Mouse (Mus musculus) 416B (cell line): Measurements from ENCODE around the gene Anln.

ENCODE experiments used
- DNase-seq: peaks from one replicate; pipeline ENCODE4 v3.0.0; 2011; ENCODE audit warnings: low read depth

Anln gene

GRCm38 (mm10) chr9:22402001-22402400 is 13.0 kb upstream of the Anln start:
- no peak for DNase-seq

DNA sequence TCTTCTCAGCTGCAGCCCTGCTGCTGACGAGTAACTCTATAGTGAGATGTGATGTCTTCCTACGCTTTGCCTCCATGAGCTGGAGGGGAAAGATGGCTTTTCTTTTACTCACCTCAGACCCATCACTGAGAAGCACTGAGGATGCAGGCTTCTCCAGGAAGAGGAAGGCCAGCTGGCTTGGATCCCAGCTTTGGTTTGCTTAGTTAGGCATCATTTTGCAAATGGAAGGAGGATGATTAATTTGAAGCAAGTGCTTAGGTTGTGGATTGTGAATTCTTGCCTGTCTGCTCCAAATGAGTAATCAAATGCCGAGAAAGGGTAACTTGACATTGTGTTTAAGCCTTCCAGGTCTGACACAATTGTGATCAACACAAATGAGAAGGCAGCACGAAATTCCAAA is 10.0 kb upstream of the Anln start:
- DNase-seq: no peak

DNA sequence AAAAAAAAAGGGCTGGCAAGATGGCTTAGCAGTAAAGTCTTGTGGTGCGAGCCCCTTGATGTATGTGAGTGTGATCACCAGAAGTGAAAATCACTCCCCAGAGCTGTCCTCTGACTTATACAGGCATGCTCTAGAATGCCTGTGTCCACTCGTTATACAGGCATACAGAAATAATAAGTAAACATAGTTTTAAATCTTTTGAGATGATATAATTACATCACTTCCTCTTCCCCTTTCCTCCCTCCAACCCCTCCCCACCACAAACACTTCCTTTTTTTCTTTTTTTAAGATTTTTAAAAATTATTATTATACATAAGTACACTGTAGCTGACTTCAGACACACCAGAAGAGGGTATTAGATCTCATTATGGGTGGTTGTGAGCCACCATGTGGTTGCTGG is 5.7 kb upstream of the Anln start:
- DNase-seq: no peak

DNA sequence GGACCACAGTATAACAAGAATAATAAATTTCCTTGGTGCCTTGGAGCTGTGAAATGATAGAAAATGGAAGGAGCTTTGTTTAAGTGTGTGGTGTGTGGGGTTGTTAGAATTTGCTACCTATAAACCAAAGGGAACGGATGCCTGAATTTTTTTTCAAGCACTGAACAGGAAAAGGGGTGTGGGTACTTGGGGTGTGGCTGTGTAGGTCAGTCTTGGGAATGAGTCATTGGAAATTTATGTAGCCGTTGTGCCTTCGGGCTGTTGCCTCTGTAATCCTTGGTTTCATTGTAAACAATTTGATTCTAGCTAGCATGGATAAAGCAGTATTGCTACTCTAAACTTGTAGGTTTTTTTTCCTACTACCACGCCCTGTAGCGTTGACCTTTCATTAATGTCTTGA is 1.4 kb upstream of the Anln start:
- peak; percentile 92 for DNase-seq

DNA sequence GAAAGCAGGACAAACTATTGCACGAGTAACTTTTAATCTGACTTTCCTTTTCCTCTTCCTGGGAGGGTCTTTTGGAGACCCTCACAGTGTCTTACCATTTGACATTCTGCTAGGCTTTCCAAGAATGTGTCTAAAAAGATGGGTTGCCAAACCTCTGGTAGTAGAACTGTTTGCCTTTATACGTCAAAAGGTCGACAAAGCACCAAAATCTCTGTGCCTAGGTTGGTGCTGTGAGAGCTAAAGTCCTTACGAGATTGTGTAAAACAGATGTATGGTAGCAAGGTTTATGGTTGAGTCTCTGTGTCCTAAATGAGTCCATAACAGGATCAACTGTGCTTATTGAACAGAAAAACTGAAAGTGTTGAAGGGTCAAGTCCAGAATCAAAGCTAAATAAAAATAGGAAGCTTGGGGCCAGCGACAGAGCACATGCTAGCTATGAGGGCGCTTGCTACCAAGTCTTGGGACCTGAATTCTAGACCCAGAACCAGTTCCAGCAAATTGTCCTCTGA is 803 bp upstream of the Anln start:
- peak; percentile 66 for DNase-seq

- DNase-seq: peak; percentile 55
Measured at GRCm38 (mm10) chr9:22388401-22388980, 497 bp downstream of the Anln start.

DNA sequence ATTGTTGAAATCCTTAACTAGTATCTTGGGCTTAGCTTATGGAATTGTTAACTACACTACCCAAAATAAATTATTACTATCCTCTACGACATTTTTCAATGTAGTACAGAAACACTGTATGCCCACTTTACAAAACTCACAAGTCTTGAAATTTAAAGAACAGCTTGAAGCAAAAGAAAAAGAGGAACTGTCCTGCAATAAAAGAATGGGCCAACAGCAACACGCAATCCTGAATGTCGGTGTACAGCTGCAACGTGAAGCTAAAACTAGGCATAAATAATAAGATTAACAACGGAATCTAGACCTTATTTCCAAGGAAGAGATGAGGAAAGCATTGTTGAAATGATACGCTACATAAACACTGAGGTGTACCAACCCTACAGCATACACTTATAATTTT is 1.1 kb downstream of the Anln start:
- peak; percentile 61 for DNase-seq

GRCm38 (mm10) chr9:22385890-22386289 is 3.1 kb downstream of the Anln start:
- no peak for DNase-seq

- no peak for DNase-seq
Measured at GRCm38 (mm10) chr9:22376086-22376485, 12.9 kb downstream of the Anln start.

DNA sequence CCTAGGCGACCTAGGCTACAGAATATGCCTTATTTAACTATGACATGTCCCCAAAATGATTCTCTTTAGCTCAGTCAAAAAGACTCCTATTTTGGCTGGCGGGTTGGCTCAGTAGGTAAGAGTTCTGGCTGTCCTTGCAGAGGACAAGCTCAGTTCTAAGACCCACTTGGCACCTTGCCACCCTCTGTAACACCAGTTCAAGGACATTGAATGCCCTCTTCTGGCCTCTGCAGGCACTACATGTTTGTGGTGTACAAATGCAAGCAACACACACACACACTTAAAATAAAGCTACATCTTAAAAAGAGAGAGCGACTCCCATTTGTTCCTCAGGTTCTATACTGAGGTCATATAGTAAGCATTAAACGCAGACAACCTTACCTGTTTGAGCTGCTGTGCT is 16.2 kb downstream of the Anln start:
- peak; percentile 62 for DNase-seq

DNA sequence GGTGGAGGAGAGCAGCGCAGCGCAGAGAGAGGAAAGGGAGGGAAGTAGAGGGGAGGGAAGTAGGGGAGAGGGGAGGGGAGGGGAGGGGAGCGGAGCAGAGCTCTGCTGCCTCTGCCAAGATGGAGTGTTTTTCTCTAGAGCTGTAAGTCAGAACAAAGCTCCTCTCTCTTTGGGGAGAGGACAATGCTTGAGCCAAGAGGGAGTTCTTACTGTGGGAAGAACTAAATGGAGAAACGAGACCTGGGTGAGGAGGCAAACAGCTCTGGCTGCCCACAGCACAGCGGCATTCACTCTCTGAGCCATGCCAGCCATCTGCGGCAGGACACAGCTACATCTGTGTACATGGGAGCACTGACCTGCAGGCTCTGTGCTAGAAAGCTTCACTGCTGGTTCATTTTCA is 21.0 kb downstream of the Anln start:
- DNase-seq: no peak

GRCm38 (mm10) chr9:22366621-22367020 is 22.4 kb downstream of the Anln start:
- DNase-seq: peak; percentile 83

GRCm38 (mm10) chr9:22366221-22366620 is 22.8 kb downstream of the Anln start:
- DNase-seq: no peak

- DNase-seq: no peak
Measured at GRCm38 (mm10) chr9:22360916-22361315, 28.1 kb downstream of the Anln start.

DNA sequence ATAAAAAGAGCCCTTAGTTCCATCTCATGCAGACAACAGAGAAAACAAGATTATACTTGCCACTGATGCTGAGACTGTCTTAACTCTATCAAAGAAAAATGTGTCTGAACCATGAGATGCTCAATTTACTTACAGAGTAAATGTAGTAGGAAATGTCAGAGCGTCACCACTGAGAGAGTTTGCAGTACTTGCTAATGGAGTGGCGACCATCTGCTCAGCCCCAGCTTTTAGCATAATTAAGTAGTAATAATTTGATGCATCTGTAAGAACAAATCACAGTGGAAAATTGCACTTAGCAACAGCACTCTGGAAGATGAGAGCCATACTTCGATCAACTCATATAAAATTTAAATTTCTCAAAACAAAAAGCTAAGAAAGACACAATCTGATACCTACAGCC is 33.1 kb downstream of the Anln start:
- DNase-seq: no peak

DNA sequence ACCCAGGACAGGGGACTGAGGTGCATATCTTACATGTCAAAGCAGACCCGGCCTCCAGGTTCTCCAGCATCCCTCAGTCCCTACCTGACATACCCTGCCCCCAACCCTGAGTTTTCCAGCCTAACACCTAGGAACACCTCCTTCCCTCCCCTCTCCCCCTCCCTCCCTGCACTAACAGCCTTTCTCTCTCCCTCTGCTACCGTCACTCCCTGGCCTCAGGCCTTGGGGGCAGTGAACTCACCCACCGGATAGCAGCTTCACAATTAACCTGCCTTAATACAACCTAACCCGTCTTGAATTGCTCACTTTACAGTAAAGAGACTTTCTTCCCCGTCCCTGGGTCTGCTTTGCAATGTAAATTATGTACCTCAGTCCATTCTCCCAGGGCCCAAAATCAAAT is 35.1 kb downstream of the Anln start:
- no peak for DNase-seq

DNA sequence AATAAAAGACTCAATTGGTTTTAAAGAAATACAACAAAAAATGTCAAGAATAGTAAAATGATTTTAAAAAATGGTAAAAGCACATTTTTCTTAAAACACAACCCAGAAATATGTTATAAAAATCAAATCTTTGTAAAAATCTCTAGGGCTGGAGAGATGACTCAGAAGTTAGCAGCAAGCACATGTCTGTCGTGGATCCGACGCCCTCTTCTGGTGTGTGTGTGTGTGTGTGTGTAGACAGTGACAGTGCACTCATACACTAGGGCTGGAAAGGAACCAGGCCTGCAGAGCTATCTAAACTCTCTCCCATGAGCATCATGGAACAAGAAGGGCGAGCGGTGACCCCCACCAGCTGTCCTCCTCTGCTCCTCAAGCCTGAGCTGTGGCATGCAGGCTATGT is 35.5 kb downstream of the Anln start:
- DNase-seq: no peak

GRCm38 (mm10) chr9:22340331-22340730 is 48.7 kb downstream of the Anln start:
- no peak for DNase-seq

DNA sequence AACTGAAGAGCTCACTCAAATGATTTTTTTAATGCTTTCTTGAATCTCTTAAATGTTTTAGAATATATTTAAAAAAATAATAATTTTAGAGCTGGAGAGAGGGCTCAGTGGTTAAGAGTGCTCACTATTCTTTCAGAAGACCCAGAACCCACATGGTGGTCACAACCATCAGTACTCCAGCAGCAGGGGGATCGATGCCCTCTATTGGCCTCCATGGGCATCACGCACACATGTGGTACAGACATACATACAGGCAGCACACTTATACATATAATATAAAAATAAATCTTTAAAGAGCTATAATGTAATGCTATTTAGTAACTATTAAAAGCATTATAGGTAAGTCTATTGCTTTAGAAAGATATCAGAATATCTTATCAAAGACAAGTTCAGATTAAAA is 51.8 kb downstream of the Anln start:
- DNase-seq: no peak

DNA sequence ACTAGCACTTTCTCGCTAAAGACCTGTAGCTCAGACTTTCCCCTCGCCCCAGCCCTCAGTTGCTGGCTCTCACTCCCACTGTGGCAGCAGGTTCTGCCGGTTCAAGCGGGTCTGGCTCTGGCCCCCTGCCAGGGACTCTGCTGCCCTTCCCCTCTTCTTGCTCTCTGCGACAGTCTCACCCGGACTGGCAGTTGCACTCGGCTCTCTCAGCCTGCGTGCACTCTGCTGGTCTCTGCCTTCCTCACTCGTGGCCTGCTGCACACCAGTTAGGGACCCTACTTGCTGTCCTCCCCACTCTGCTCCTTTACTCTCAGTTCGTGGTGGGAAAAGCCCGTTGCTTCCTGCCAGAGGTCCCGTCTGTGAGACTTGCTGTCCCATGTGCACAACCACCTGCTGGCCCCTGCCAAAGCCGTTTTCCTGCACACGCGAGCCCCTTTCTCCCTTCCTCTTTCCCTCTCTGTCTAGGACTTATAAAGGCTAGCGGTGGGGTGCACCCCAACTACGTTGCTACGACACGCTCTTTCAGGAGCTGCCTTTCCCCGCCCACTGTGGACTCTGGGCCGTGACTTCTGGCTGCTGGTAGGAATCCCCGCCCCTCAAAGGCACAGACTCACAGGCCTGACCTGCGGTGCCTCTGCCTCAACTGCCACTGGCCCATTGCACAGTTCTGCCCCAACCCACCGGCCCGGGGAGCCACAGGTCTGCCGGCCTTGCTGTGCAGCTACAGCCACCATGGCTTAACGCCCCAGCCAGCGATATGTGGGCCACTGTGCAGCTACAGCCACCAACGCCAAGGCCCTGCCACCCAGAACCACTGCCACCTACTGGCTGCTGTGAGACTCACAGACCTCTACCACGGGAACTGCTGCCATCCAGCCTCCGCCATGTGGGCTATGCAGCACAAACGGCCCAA is 61.3 kb downstream of the Anln start:
- DNase-seq: peak; percentile 62

GRCm38 (mm10) chr9:22327099-22327474 is 61.9 kb downstream of the Anln start:
- no peak for DNase-seq

DNA sequence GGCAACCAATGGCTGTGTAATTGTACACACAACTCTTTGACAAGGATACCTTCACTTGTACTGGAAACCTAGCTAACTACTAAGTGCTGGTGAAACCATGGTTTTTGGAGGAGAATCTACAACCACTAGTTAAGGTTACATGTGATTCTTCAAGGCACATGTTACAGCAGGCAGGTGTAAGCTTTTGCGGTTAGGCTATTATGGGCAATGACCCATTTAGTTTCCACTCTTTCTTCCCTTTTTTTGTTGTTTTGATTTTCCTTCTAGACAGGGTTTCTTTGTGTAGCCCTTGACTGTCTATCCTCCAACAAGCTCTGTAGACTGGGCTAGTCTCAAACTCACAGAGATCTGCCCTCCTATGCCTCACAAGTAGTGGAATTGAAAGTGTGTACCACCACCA is 64.4 kb downstream of the Anln start:
- DNase-seq: no peak

DNA sequence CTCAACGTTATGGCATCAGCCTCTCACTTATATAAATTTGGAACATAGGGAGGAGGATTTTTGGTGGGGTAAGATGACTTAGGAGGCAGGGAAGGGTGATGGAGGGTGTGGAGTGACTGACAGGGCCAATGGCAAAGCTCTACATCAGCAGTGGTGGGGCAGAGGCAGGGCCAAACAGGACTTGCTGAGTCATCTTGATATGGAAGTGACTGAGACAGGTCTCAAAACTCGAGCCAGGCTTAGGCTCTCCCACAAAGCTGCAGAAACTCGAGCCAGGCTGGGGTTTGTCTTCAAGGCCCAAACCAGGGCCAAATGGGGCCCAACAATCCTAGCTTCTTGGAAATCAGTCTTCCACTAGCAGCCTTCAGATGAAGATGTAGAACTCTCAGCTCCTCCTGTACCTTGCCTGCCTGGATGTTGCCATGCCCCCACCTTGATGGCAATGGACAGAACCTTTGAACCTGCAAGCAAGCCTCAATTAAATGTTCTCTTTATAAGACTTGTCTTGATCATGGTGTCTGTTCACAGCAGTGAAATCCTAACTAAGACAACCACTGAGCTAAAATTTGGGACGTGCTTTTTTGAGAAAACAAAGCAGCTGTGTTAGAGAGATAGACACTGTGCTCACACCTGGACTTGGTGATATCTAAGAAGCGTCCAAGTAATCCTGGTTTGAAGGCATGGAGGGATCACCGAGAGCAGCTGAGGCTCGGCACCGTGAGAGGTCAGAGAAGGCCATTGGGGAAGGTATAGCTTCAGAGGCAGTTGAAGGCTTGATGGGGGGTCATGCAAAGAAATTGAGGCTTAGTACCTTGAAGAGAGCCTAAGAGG is 66.4 kb downstream of the Anln start:
- peak; percentile 48 for DNase-seq
